Mouse (Mus musculus) liver, embryonic 13.5 days (tissue): ENCODE data around the gene Dcp1b. TPM values are rescaled to one million over a fixed set of nuclear protein-coding genes. Genes with fewer than 3 reads are reported as not detected.

Experiments
- ATAC-seq: fragments of 200-750 bp; cut with Nextera tagmentation; 2 replicates; pipeline ENCODE4 v1.8.0; 2017; ENCODE audit warnings: low read depth, mild to moderate bottlenecking, moderate number of reproducible peaks, moderate library complexity
- DNase-seq: peaks from one replicate; pipeline ENCODE4 v3.0.0; 2022
- H3K27ac ChIP-seq: fragments of 300-500 bp; sonication (generic); 2 replicates; pipeline ENCODE4 v1.5.1; 2015; ENCODE audit warnings: moderate library complexity, mild to moderate bottlenecking, inconsistent platforms
- H3K27me3 ChIP-seq: fragments of 300-500 bp; sonication (generic); 2 replicates; pipeline ENCODE4 v1.6.1; 2015; ENCODE audit warnings: mild to moderate bottlenecking, inconsistent platforms
- H3K36me3 ChIP-seq: fragments of 300-500 bp; sonication (generic); 2 replicates; pipeline ENCODE4 v1.6.1; 2015; ENCODE audit warnings: mild to moderate bottlenecking, inconsistent platforms
- H3K4me1 ChIP-seq: fragments of 300-500 bp; sonication (generic); replicated peaks from 2 replicates; pipeline ENCODE4 v1.6.1; 2015; ENCODE audit warnings: inconsistent platforms
- H3K4me2 ChIP-seq: fragments of 300-500 bp; sonication (generic); 2 replicates; pipeline ENCODE4 v1.6.1; 2015; ENCODE audit warnings: inconsistent platforms, mild to moderate bottlenecking, moderate library complexity
- H3K4me3 ChIP-seq: fragments of 300-500 bp; sonication (generic); replicated peaks from 2 replicates; pipeline ENCODE4 v1.5.1; 2015; ENCODE audit warnings: mild to moderate bottlenecking, inconsistent platforms
- H3K9ac ChIP-seq: fragments of 300-500 bp; sonication (generic); 2 replicates; pipeline ENCODE4 v1.6.1; 2015; ENCODE audit warnings: mild to moderate bottlenecking, inconsistent platforms
- H3K9me3 ChIP-seq: fragments of 300-500 bp; sonication (generic); replicated peaks from 2 replicates; pipeline ENCODE4 v1.6.1; 2016; ENCODE audit warnings: inconsistent platforms
- WGBS: fragments of 180-500 bp; shearing (Covaris S2); methylation state at CpG from one replicate; pipeline ENCODE4 v1.1.7; 2015; ENCODE audit not compliant: insufficient replicate concordance; 5-methylcytosine and 5-hydroxymethylcytosine counted together
- polyA plus RNA-seq: library from polyadenylated mRNA; unstranded; fragments of >200 nt; fragmentation: Nextera tagmentation; extraction: Ambion mirVana; gene quantifications from 2 replicates; pipeline ENCODE4 v1.2.1, GENCODE M21; 2015

The Dcp1b gene
- polyA plus RNA-seq, 1 experiment from 2014 or later = 3.2 TPM

GRCm38 (mm10) chr6:119215040-119215613 is 40.1 kb downstream of the Dcp1b start:
- Histone ChIP-seq H3K27me3 (no peaks in the 10 kb centered on the region), H3K4me2 (no peak overlapping the region), H3K4me3 (no peak overlapping the region), H3K9ac (no peak overlapping the region), H3K4me1 (no peaks in the 10 kb centered on the region), H3K9me3 (no peaks in the 10 kb centered on the region), H3K36me3 (peaks cover 37% of the 10 kb centered on the region), H3K27ac (no peak overlapping the region)
- ATAC-seq = no peak
- no peak for DNase-seq
- WGBS = 85% methylated on average over 10 of the region's 10 CpGs

- no peaks in the 10 kb centered on the region for H3K9me3 ChIP-seq
- H3K4me1 ChIP-seq = no peaks in the 10 kb centered on the region
- H3K4me2 ChIP-seq = no peak overlapping the region
- ATAC-seq (no peak), DNase-seq (no peak)
- H3K27me3 ChIP-seq = no peaks in the 10 kb centered on the region
- no peak overlapping the region for H3K4me3 ChIP-seq
- H3K36me3 ChIP-seq = peaks cover 34% of the 10 kb centered on the region
- 35% methylated on average over 4 of the region's 4 CpGs for WGBS
- H3K9ac ChIP-seq = no peak overlapping the region
- no peak overlapping the region for H3K27ac ChIP-seq
Observed at GRCm38 (mm10) chr6:119217661-119218060, 42.6 kb downstream of the Dcp1b start.

GRCm38 (mm10) chr6:119218591-119218990 is 43.5 kb downstream of the Dcp1b start:
- Histone ChIP-seq H3K27me3 (no peaks in the 10 kb centered on the region), H3K36me3 (peaks cover 24% of the 10 kb centered on the region), H3K9me3 (no peaks in the 10 kb centered on the region), H3K4me1 (no peaks in the 10 kb centered on the region), H3K4me3 (no peak overlapping the region), H3K9ac (no peak overlapping the region), H3K4me2 (no peak overlapping the region), H3K27ac (no peak overlapping the region)
- ATAC-seq = no peak
- WGBS = 83% methylated on average over 5 of the region's 5 CpGs
- no peak for DNase-seq

- H3K4me1 ChIP-seq = no peaks in the 10 kb centered on the region
- 78% methylated on average over 15 of the region's 15 CpGs for WGBS
Observed at GRCm38 (mm10) chr6:119219237-119219870, 44.3 kb downstream of the Dcp1b start.

GRCm38 (mm10) chr6:119220297-119220696 is 45.2 kb downstream of the Dcp1b start:
- Histone ChIP-seq H3K4me1 (no peaks in the 10 kb centered on the region), H3K27me3 (no peaks in the 10 kb centered on the region), H3K4me3 (no peak overlapping the region), H3K9ac (no peak overlapping the region), H3K9me3 (no peaks in the 10 kb centered on the region), H3K4me2 (no peak overlapping the region), H3K36me3 (peaks cover 12% of the 10 kb centered on the region), H3K27ac (no peak overlapping the region)
- ATAC-seq = no peak
- no peak for DNase-seq
- WGBS = 56% methylated on average over 10 of the region's 10 CpGs

More at GRCm38 (mm10) chr6:119219237-119219870, 44.3 kb downstream of the Dcp1b start:
- Histone ChIP-seq H3K4me3 (no peak overlapping the region), H3K4me2 (no peak overlapping the region), H3K27me3 (no peaks in the 10 kb centered on the region), H3K27ac (no peak overlapping the region), H3K9ac (no peak overlapping the region), H3K36me3 (peaks cover 21% of the 10 kb centered on the region), H3K9me3 (no peaks in the 10 kb centered on the region)
- no peak for DNase-seq
- ATAC-seq = no peak

- Histone ChIP-seq H3K27ac (no peak overlapping the region), H3K9ac (no peak overlapping the region), H3K4me3 (no peak overlapping the region), H3K4me1 (no peaks in the 10 kb centered on the region), H3K36me3 (no peaks in the 10 kb centered on the region), H3K27me3 (no peaks in the 10 kb centered on the region), H3K4me2 (no peak overlapping the region), H3K9me3 (no peaks in the 10 kb centered on the region)
- DNase-seq (no peak), ATAC-seq (no peak)
- 72% methylated on average over 13 of the region's 13 CpGs for WGBS
Observed at GRCm38 (mm10) chr6:119224451-119225195, 49.6 kb downstream of the Dcp1b start.

- H3K27me3 ChIP-seq = no peaks in the 10 kb centered on the region
- no peak overlapping the region for H3K4me2 ChIP-seq
- H3K4me3 ChIP-seq = no peak overlapping the region
- no peaks in the 10 kb centered on the region for H3K9me3 ChIP-seq
- ATAC-seq = no peak
- H3K27ac ChIP-seq = no peak overlapping the region
- H3K36me3 ChIP-seq = no peaks in the 10 kb centered on the region
- no peak overlapping the region for H3K9ac ChIP-seq
- no peak for DNase-seq
- 70% methylated on average over 12 of the region's 12 CpGs for WGBS
- no peaks in the 10 kb centered on the region for H3K4me1 ChIP-seq
Observed at GRCm38 (mm10) chr6:119225226-119225625, 50.2 kb downstream of the Dcp1b start.

- Histone ChIP-seq H3K27me3 (no peaks in the 10 kb centered on the region), H3K27ac (no peak overlapping the region), H3K4me1 (no peaks in the 10 kb centered on the region), H3K9ac (no peak overlapping the region), H3K4me2 (no peak overlapping the region), H3K36me3 (no peaks in the 10 kb centered on the region), H3K4me3 (no peak overlapping the region), H3K9me3 (no peaks in the 10 kb centered on the region)
- ATAC-seq (no peak), DNase-seq (no peak)
- WGBS = 72% methylated on average over 6 of the region's 6 CpGs
Observed at GRCm38 (mm10) chr6:119225731-119226130, 50.7 kb downstream of the Dcp1b start.

- Histone ChIP-seq H3K4me2 (no peak overlapping the region), H3K4me3 (no peak overlapping the region), H3K27me3 (no peaks in the 10 kb centered on the region), H3K27ac (no peak overlapping the region), H3K36me3 (no peaks in the 10 kb centered on the region), H3K4me1 (no peaks in the 10 kb centered on the region), H3K9ac (no peak overlapping the region), H3K9me3 (no peaks in the 10 kb centered on the region)
- 60% methylated on average over 8 of the region's 8 CpGs for WGBS
- DNase-seq (no peak), ATAC-seq (no peak)
Observed at GRCm38 (mm10) chr6:119227001-119227400, 51.9 kb downstream of the Dcp1b start.

GRCm38 (mm10) chr6:119228861-119229603 is 54.0 kb downstream of the Dcp1b start:
- 71% methylated on average over 11 of the region's 11 CpGs for WGBS
- Histone ChIP-seq H3K4me3 (no peak overlapping the region), H3K9ac (no peak overlapping the region), H3K9me3 (no peaks in the 10 kb centered on the region), H3K4me1 (no peaks in the 10 kb centered on the region), H3K36me3 (no peaks in the 10 kb centered on the region), H3K27me3 (no peaks in the 10 kb centered on the region), H3K27ac (no peak overlapping the region), H3K4me2 (no peak overlapping the region)
- ATAC-seq (no peak), DNase-seq (no peak)

GRCm38 (mm10) chr6:119233066-119233465 is 58.0 kb downstream of the Dcp1b start:
- no peaks in the 10 kb centered on the region for H3K4me1 ChIP-seq
- no peak overlapping the region for H3K9ac ChIP-seq
- no peaks in the 10 kb centered on the region for H3K9me3 ChIP-seq
- no peak for DNase-seq
- no peaks in the 10 kb centered on the region for H3K36me3 ChIP-seq
- ATAC-seq = no peak
- H3K4me3 ChIP-seq = no peak overlapping the region
- no peak overlapping the region for H3K27ac ChIP-seq
- H3K4me2 ChIP-seq = no peak overlapping the region
- H3K27me3 ChIP-seq = no peaks in the 10 kb centered on the region
- 44% methylated on average over 3 of the region's 3 CpGs for WGBS
